Mouse (Mus musculus) heart, adult 18-20 months (tissue): ENCODE results near the gene Fam117a. TPM values are rescaled to one million over a fixed set of nuclear protein-coding genes. Genes with fewer than 3 reads are reported as not detected.

Experiments used
- DNase-seq, 2 experiments: peaks; one replicate each; pipeline ENCODE4 v3.0.0; 2021 to 2022; ENCODE audit warnings: mixed read lengths in 1 of 2
- long read RNA-seq, 2 experiments: library from polyadenylated mRNA; stranded (forward); transcript quantifications; one replicate each; pipeline ENCODE4 v2.0.0; 2021
- total RNA-seq, 2 experiments: library from RNA; stranded (reverse); gene quantifications; 2 replicates each; pipeline ENCODE4 v1.2.3; 2021

Fam117a gene
- 1 to 10 TPM; 6.6 to 7.0 TPM for total RNA-seq
- long read RNA-seq, experiment 1, partial matches to known transcripts, result 0 of 2 reads
- long read RNA-seq, experiment 1, other reads (novel, unspliced or antisense), result 1 of 2 reads
- long read RNA-seq, experiment 2, partial matches to known transcripts, result 0 of 2 reads
- long read RNA-seq, experiment 2, other reads (novel, unspliced or antisense), result 1 of 2 reads

GRCm38 (mm10) chr11:95336568-95337128 is at the start of gene Fam117a:
TSS of gene Fam117a (plus strand) at chr11:95337018.
- peak; percentile 83 to 93 for DNase-seq

- DNase-seq, result peak in 1 of 2 experiments; percentile 18
Measured at GRCm38 (mm10) chr11:95291998-95292397, 44.8 kb upstream of the Fam117a start.

DNA sequence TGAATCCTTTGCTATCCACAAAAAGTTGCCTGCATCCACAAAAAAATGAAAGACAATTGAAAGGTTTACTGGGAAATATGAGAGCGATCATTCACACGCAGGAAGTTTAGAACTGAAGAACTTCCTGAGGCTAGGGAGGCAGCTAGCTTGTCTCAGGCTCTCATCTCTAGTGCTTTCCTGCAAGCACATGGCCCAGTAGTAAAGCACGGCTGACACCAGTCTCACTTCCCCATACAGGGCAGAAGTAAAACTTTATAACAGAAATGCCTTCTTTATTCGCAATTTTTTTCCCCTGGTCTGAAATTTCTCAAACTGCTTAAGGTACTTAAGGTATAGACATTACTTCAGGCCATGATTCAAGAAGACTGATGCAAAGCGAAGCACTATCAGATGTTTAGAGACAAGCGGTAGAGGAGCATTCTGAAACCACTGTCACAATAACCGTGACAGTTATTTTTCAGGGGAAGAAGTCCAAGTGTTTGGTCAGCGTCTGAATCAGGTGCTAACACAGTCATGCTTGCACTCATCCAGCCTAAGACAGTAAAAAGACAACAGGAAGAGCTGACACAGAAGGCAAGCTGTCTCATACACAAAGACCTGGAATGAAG is 43.7 kb upstream of the Fam117a start:
- peak in 1 of 2 experiments; percentile 44 for DNase-seq

DNA sequence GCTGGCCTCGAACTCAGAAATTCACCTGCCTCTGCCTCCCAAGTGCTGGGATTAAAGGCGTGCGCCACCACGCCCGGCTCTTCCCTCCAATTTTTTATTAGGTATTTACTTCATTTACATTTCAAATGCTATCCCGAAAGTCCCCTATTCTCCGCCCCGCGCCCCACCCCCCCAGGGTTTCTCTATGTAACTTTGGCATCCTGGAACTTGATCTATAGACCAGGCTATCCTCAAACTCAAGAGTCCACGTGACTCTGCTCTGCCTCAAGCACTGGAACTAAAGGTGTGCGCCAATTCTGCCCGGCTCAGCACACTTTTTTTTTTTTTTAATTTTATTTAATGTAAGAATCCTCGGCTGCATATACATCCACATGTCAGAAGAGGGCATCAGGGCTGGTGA is 41.1 kb upstream of the Fam117a start:
- DNase-seq, result no peak

DNA sequence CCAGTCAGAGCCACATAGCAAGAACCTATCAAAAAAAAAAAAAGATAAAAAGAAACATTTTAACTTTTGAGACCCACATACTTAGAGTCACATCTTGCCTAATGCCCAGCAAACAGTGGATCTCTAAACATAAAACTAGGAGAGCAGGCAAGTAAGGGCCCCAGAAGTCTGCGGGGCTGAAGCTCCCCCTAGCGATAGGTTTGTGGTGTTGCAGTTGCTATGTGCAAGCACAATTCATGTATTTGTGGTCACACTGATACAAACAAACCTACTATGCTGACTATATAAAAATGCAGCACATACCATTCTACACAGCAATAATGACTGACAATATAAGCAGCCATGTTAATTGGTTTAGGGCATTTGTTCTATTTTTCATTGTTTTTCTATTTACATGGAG is 38.7 kb upstream of the Fam117a start:
- peak; percentile 23 to 35 for DNase-seq

GRCm38 (mm10) chr11:95299886-95300285 is 36.9 kb upstream of the Fam117a start:
- DNase-seq, result no peak

DNA sequence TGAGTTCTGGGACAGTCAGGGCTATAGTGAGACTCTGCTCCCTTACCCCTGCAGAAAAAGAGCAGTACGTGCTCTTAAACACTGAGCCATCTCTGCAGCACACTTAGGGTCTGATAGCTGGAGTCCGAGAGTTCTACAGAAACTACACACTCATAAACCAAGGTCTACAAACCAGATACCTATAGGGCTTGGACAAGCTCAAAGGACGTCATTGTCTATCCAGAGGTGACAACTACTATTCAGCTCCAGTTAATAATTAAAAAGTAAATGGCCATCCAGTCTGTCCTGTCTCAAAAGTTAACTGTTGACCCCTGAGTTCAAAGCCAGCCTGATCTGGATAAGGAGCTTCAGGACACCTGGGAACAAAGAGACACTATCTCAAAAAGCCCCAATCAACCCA is 35.0 kb upstream of the Fam117a start:
- no peak for DNase-seq

DNA sequence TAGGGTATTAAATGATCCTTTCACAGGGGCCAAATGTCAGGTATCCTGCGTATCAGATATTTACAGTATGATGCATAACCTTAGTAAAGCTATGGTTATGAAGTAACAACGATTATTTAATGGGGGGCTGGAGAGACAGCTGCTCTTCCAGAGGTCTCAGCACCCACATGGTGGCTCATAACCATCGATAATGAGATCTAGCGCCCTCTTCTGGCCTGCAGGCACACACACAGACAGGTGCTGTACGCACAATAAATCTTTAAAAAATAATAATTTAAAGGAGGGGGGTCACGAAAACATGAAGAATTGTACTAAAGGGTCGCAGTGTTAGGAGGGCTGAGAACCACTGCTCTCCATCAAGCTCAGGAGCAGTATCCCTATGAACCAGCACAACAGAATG is 31.2 kb upstream of the Fam117a start:
- DNase-seq, result no peak

DNA sequence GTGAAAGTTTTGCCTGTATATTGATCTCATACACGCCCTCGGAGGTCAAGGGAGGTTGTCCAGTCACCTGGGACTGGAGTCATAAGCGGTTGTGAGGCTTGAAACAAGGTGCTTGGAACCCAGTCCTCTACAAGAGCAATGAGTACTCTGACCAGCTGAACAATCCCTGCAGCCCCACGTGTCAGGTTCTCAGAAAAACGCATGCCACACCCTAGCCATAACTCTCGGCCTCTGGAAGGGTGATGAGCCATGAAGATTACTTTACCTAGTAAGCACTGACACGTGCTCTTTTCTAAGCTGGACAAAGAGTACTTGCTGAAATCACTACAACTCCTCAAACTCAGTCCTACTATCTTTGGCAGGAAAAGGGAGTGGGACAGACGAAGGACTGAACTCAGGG is 29.3 kb upstream of the Fam117a start:
- DNase-seq, result no peak

- peak; percentile 96 to 99 for DNase-seq
Measured at GRCm38 (mm10) chr11:95309510-95310006, 27.3 kb upstream of the Fam117a start.

DNA sequence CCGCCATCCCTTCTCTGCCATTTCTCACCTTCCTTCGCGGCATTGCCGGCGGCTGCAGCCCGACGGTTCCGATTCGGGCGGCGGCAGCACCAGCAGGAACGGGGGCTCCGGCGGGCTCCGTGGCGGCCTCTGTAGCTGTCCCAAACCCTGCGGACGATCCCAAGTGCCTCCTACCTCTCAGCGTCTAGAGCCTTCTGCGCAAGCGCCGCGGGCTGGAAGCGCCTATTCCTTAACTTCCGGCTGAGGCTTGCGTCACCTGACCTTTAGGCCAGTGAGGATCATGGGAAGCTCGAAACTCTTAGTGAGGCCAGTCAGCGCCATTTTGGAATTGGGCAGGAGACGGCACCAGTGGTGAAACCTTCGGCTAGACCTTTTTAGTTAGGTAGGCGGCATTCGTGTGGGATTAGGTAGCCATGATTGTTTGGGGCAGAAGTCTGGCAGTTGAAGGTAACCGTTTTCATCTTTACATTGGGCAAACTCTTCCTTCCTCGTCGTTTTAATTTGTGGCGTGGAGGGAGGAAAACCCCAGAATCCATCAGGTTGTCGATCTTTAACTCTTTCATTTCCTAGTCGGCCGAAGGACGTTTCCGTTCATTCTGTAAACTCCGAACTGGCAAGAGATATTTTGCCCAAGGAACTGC is 26.7 kb upstream of the Fam117a start, which contains the start of gene Kat7:
Gene Kat7, minus strand, starts transcription at position 240 of the 641 bp plus-strand sequence.
- peak; percentile 98 to 100 for DNase-seq

- DNase-seq, result no peak
Measured at GRCm38 (mm10) chr11:95310648-95311424, 26.0 kb upstream of the Fam117a start.

GRCm38 (mm10) chr11:95311425-95311807 is 25.4 kb upstream of the Fam117a start:
- DNase-seq, result no peak

- DNase-seq, result no peak
Measured at GRCm38 (mm10) chr11:95315215-95315955, 21.4 kb upstream of the Fam117a start.

GRCm38 (mm10) chr11:95318116-95318515 is 18.7 kb upstream of the Fam117a start:
- DNase-seq, result no peak

- no peak for DNase-seq
Measured at GRCm38 (mm10) chr11:95319506-95319905, 17.3 kb upstream of the Fam117a start.

DNA sequence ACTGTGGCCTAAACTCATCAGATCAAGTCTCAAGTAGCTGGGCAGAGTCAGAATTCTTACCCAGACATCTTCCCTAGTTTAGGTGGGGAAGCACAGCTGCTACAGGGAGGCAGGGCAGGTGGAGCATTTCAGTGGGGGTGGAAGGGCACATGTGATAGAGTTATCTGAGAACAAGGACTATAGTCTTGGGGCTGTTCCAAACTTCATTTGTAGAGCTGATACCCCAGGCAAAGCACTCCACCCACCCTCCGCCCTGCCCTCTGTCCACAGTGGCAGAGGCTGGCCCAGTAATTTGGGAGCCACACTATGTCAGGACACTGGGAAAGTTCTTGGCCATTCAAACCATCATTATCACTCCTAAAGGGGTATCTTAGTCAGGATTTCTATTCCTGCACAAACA is 16.8 kb upstream of the Fam117a start:
- DNase-seq, result no peak

DNA sequence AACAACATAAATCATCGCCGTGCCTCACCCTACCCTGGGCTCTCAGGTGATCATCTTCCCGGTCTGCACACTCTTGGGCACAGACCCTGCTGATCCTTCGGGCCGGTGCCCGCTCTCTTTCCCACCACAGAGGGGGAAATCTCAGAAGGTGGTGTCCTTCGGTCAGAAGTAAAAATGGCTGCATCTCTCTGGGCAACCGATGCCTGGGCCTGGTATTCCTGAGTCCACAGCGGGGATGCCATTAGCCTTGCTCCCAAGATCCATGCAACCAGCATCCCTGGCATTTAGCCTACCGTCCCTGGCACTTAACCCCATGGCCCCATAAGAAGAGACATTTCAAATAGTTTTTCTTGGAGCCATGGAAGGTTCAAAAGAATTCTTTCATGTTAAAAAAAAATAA is 12.6 kb upstream of the Fam117a start:
- no peak for DNase-seq

GRCm38 (mm10) chr11:95325832-95326231 is 11.0 kb upstream of the Fam117a start:
- DNase-seq, result no peak

DNA sequence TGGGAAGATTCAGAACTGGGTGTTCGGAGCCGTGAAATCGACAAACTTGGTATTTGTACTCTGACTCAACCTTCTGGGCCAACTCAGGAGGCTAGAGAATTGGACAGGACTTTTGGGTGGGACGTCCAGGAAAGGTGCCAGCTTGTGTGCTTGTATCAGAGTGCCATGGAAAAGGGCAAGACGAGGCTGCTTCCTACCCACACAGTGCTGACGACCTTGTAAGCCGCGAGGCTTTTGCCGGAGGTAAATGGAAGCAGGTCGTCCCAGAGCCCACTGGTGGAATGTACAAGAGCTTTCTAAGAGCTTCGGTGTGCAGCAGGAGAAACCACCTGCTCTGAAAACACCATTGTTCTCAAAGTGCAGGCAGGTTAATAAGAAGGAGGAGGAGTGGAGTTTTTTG is 10.6 kb upstream of the Fam117a start:
- DNase-seq, result no peak

DNA sequence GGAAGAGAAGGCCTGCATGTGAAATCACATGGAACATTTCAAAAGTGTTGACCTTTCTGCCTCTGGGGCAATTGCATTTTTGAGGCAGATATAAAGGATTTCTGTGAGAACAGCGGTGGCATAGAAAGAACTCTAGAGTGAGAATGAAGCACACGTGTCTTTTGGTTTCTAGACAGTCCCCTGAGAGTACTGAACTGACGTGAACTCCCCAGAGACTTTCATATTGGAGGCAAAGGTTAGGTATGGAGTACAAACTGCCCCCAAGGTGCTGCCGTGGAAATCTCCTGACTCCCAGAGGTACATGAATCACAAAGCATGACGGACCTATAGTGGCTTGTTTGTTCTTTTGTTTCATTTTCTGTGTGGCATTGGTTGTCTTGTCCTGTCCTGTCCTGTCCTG is 8.2 kb upstream of the Fam117a start:
- no peak for DNase-seq

DNA sequence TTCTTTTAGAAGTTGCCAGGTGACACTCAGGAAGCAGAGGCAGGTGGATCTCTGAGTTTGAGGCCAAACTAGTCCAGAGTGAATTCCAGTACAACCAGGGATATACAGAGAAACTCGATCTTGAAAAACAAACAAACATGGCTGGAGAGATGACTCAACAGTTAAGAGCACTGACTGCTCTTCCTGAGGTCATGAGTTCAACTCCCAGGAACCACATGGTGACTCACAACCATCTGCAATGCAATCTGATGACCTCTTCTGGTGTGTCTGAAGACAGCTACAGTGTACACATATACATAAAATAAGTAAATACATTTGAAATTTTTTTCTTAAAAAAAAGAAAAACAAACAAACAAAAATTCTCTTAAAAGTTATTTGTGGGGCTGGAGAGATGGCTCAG is 6.2 kb upstream of the Fam117a start:
- DNase-seq, result no peak
